Mouse (Mus musculus) C3H10T1/2 (cell line): Measurements from ENCODE around the gene Lmnb2. TPM values are rescaled to one million over a fixed set of nuclear protein-coding genes. Genes with fewer than 3 reads are reported as not detected.

ENCODE experiments used
- polyA plus RNA-seq, 2 experiments: library from polyadenylated mRNA; unstranded; fragments of >200 nt; fragmentation: generic; extraction: Trizol; gene quantifications; one replicate each; pipeline ENCODE4 v1.2.1; 2012; ENCODE audit warnings: missing spikeins in 2 of 2

Gene Lmnb2
- polyA plus RNA-seq = 10 to 100 TPM; 12.8 to 15.5 TPM

DNA sequence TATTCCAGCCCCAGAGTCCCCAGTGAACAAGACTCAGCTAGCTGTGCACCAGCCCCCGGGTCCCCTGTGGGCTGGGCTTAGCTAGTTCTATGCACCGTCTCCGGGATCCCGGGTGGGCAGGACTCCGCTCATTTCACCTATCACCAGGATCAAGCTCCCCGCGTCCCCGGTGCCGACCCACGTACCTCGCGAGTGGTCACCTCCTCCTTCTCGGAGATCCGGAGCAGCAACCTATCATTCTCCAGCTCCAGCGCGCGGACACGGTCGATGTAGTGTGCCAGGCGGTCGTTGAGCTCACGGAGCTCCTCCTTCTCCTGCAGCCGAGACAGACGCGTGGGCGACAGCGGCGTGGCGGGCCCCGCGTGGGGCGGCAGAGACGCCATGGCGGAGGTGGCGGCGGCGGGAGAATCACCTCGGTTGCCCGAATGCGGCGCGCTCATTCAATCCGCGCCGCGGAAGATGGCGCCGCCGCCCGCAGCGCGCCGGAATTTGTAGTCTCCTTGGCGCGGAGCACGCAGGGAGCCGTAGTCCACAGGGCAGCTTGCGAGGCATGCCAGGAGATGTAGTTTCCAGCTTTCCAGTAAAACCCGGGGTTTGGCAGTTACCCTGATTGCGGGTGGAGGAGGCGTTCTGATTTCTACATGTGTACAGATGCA is at the start of gene Lmnb2:
Gene Lmnb2 (minus strand): TSS at position 467 of the 656 bp plus-strand sequence.

DNA sequence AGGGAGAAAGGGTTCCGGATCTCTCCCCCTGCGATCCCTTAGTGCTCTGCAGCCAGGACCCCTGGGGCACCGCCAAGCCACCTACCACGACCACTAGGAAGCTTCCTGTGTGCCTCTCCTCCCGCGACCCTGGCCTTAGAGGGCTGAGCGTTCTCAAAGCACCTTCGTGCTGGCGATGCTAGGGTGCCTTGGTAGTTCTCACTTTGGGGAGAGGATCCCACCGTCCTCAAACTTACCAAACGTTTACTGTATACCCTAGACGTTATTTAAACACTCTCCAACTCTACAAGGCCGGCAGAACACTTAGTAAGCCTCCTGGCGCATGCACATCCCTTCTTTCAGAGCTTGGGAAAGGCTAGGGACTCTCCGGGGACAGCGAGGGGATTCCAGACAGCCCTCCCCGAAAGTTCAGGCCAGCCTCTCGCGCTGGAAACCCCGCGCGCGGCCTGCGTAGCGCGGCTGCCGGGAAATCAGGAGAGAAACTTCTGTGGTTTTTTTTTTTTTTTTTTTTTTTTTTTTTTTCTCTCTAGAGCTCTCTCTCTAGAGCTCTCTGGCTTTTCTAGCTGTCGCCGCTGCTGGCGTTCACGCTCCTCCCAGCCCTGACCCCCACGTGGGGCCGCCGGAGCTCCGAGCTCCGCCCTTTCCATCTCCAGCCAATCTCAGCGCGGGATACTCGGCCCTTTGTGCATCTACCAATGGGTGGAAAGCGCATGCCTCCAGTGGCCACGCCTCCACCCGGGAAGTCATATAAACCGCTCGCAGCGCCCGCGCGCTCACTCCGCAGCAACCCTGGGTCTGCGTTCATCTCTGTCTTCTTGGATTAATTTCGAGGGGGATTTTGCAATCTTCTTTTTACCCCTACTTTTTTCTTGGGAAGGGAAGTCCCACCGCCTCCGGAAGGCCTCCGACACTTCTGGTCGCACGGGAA is 11.5 kb upstream of the Lmnb2 start, which contains the start of gene Gadd45b:
Gene Gadd45b (plus strand): TSS at position 775 of the 928 bp plus-strand sequence.

DNA sequence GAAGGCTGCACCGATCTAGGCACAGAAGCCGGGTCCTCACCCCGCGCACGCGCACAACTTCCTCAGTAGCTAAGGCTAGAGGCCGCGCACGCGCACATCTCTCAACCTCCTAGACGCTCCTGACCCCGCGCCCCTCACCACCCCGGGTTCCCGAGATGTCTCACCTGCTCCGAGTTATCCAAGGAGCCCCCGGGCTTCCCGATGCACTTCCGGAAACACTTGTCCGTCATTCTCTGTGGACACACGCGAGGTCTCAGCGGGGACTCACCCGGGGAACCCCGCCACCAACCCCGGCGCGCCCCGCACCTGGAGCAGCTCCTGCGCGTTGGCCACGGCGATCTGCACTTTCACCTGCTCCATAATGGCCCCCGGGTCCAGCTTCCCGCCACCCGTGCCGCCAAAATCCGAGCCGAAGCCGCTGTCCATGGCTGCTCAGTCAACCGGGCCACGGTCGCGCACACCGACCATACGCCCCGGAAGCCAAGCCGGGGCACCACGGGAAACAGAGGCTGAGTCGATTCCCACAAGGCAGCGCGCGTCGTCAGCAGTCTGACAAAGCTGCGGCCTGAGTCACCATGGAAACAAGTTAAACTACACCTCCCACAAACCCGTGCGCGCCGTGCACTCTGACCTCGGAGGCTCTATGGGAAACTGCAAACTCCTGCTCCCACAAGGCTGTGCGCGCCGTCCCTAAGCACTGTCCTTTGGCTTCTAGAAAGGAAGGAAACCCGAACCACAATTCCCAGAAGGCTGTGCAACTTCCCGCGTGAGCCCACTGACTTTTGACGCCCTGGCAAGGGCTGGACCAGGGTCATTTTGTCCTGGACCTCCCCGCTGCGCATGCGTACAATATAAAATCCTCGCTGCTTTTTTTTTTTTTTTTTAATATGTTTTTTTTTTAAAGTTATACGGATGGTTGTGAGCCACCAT is 17.5 kb downstream of the Lmnb2 start, which contains the start of gene Timm13:
Gene Timm13 (minus strand): TSS at position 652 of the 930 bp plus-strand sequence.

DNA sequence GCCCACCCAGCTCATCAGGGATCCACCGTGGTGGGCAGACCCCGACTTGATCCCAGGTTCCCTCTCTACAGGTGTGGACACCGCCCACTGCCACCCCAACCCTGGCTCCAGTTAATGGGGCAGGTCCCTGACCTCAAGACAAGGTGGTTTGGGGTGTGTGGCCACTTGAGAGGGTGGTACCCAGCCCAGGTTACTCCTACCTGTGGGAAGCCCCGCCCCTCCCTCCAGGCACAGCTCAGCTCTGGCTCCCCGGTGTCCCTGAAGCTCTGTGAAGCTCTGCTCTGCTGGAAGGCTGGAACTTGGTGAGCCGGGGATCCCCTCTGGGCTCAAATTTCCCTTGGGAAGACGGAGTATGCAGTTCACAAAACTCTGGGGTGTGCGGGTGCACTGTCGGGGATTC is 46.5 kb downstream of the Lmnb2 start, which contains the start of gene Tmprss9:
Gene Tmprss9 (plus strand): TSS at position 268 of the 400 bp plus-strand sequence.

DNA sequence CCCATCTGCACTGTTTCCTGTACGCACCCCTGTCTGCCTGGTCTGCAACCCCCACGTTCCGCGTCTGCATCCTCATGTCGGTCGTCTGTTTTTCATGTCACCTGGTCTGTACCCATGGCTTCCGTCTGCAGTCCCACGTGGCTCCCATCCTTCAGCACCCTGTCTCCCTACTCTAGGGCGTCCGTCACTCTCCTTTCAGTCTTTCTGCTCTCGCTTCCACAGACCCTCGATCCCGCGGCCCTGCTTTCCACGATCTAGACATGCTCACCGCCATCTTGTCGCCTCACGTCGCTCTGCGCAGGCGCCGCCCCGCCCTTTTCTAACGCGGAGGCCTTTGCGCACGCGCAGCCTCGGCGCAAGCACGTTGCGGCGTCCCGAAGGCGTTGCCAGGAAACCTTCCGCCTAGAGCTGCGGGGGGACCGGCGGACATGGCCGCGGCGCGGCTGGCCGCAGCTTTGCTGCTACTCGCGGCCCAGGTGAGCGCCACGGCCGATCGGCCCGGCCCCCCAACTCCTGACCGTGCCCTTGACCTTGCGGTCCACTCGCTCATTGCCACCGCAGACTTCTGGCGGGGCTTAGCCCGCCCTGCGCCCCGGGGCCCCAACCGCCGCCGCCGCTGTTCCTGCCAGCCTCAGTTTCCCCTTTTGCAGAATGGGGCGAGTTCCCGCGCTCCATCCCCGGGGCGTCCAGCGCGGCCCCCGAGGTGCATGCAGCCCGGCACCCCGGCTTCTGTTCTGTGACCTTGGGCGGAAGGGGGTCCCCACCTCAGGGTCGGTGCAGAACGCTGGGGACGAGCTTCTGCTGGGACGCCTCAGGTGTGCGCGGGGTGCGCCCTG is 62.9 kb downstream of the Lmnb2 start, which contains the start of the genes Lsm7 and Sppl2b:
Gene Lsm7 (minus strand): TSS at position 297 of the 836 bp plus-strand sequence.
Gene Sppl2b (plus strand): TSS at position 363 of the 836 bp plus-strand sequence.

Other genes starting within 250 kb of the Lmnb2 start
- 100 to 1,000 TPM in 1 of 2 experiments, 10 to 100 TPM in 1; 50.6 to 131 TPM for gene Mknk2, start 240.1 kb downstream of the Lmnb2 start, polyA plus RNA-seq
- 10 to 100 TPM; 19.8 to 24.3 TPM for gene Mob3a, start 216.3 kb downstream of the Lmnb2 start, polyA plus RNA-seq
- gene Izumo4, start 216.1 kb downstream of the Lmnb2 start, polyA plus RNA-seq = 10 to 100 TPM in 1 of 2 experiments, 1 to 10 TPM in 1; 2.2 to 31.4 TPM
- 10 to 100 TPM; 37.2 to 87.2 TPM for gene Ap3d1, start 176.0 kb downstream of the Lmnb2 start, polyA plus RNA-seq
- gene Dot1l, start 163.0 kb downstream of the Lmnb2 start, polyA plus RNA-seq = 10 to 100 TPM in 1 of 2 experiments, 1 to 10 TPM in 1; 2.9 to 12.0 TPM
- 100 to 1,000 TPM in 1 of 2 experiments, 10 to 100 TPM in 1; 97.6 to 167 TPM for gene Sf3a2, start 120.0 kb downstream of the Lmnb2 start, polyA plus RNA-seq
- gene Plekhj1, start 119.6 kb downstream of the Lmnb2 start, polyA plus RNA-seq = 10 to 100 TPM; 64.7 to 99.4 TPM
- 1 to 10 TPM in 1 of 2 experiments, under 1 TPM in 1; 0.25 to 1.2 TPM for gene Amh, start 113.0 kb downstream of the Lmnb2 start, polyA plus RNA-seq
- gene Jsrp1, start 104.7 kb downstream of the Lmnb2 start, polyA plus RNA-seq = under 1 TPM in 1 of 2 experiments, not detected in 1; 0.94 TPM
- 1,000 to 10,000 TPM; 1,765 to 2,268 TPM for gene Oaz1, start 91.6 kb downstream of the Lmnb2 start, polyA plus RNA-seq
- gene Lingo3, start 74.2 kb downstream of the Lmnb2 start, polyA plus RNA-seq = under 1 TPM; 0.01 to 0.07 TPM
- 100 to 1,000 TPM; 321 to 392 TPM for gene Lsm7, start 63.0 kb downstream of the Lmnb2 start, polyA plus RNA-seq
- gene Sppl2b, start 63.0 kb downstream of the Lmnb2 start, polyA plus RNA-seq = 10 to 100 TPM; 16.7 to 38.9 TPM
- gene Tmprss9, start 46.4 kb downstream of the Lmnb2 start, polyA plus RNA-seq = under 1 TPM; 0.01 to 0.06 TPM
- gene Timm13, start 17.3 kb downstream of the Lmnb2 start, polyA plus RNA-seq = 100 to 1,000 TPM; 226 to 741 TPM
- 10 to 100 TPM; 15.9 to 26.5 TPM for gene Gadd45b, start 11.8 kb upstream of the Lmnb2 start, polyA plus RNA-seq
- 10 to 100 TPM in 1 of 2 experiments, 1 to 10 TPM in 1; 1.2 to 11.2 TPM for gene Gng7, start 96.7 kb upstream of the Lmnb2 start, polyA plus RNA-seq
- under 1 TPM; 0.06 to 0.14 TPM for gene Diras1, start 107.4 kb upstream of the Lmnb2 start, polyA plus RNA-seq
- 10 to 100 TPM; 12.6 to 36.2 TPM for gene Slc39a3, start 119.2 kb upstream of the Lmnb2 start, polyA plus RNA-seq
- gene Sgta, start 141.9 kb upstream of the Lmnb2 start, polyA plus RNA-seq = 100 to 1,000 TPM; 167 to 227 TPM
- gene Thop1, start 151.8 kb upstream of the Lmnb2 start, polyA plus RNA-seq = 100 to 1,000 TPM in 1 of 2 experiments, 10 to 100 TPM in 1; 46.9 to 101 TPM
- under 1 TPM; 0.02 to 0.45 TPM for gene Creb3l3, start 180.6 kb upstream of the Lmnb2 start, polyA plus RNA-seq
- 100 to 1,000 TPM; 207 to 359 TPM for gene Map2k2, start 187.7 kb upstream of the Lmnb2 start, polyA plus RNA-seq
- 10 to 100 TPM in 1 of 2 experiments, 1 to 10 TPM in 1; 6.5 to 24.7 TPM for gene Zbtb7a, start 217.0 kb upstream of the Lmnb2 start, polyA plus RNA-seq
- gene Pias4, start 249.7 kb upstream of the Lmnb2 start, polyA plus RNA-seq = 10 to 100 TPM; 36.0 to 48.5 TPM